Mouse (Mus musculus) E14TG2a.4 (cell line): Measurements from ENCODE around the gene Gast.

Source experiments
- H3K27me3 ChIP-seq: 2 replicates; pipeline ENCODE4 v1.6.1; 2014; ENCODE audit warnings: low read length, control low read depth; ENCODE audit not compliant: insufficient read depth
- H3K36me3 ChIP-seq: 2 replicates; pipeline ENCODE4 v1.6.1; 2014; ENCODE audit warnings: low read length, control low read depth; ENCODE audit not compliant: insufficient read depth
- H3K4me1 ChIP-seq: replicated peaks from 2 replicates; pipeline ENCODE4 v1.6.1; 2014; ENCODE audit warnings: low read depth, low read length, control low read depth
- H3K4me3 ChIP-seq: replicated peaks from 2 replicates; pipeline ENCODE4 v1.5.1; 2014; ENCODE audit warnings: mild to moderate bottlenecking, low read length
- H3K9me3 ChIP-seq: 2 replicates; pipeline ENCODE4 v1.6.1; 2014; ENCODE audit warnings: low read length, control low read depth
- CTCF ChIP-seq: conservative IDR thresholded peaks from 2 replicates; pipeline ENCODE4 v1.5.1; 2014; ENCODE audit warnings: low read length
- NANOG ChIP-seq: IDR thresholded peaks from 2 replicates; pipeline ENCODE4 v1.6.1; 2014; ENCODE audit warnings: borderline replicate concordance, low read length, mixed read lengths
- POU5F1 ChIP-seq: IDR thresholded peaks from 2 replicates; pipeline ENCODE4 v1.6.1; 2014; ENCODE audit warnings: low read length, borderline replicate concordance

Gast gene

DNA sequence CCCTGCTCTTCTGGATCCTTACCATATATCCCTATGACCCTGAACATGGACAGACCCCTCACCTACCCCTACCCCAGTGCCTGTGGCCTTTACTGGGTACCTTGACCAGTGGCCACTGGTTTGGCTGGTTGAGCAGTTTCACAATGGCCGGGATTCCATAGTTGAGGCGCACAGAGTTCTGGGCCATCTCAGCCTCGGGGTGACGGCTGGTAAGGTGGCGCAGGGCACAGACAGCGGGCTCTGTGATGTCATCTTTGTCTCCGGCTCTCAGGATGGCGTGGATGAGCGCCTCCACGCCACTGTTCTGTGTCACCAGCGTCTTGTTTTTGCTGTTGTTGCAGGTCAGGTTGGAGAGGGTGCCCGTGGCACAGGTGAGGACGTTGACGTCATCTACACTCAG is 43.8 kb downstream of the Gast start:
- Histone ChIP-seq H3K36me3 (peaks cover 91% of the 10 kb centered on the region), H3K27me3 (no peaks in the 10 kb centered on the region), H3K4me1 (peaks cover 86% of the 10 kb centered on the region), H3K9me3 (no peaks in the 10 kb centered on the region), H3K4me3 (0 out of 2 replicates have a peak overlapping the region, but pooled peaks have one; percentile 89)
- TF ChIP-seq NANOG (no peak), CTCF (no peak), POU5F1 (no peak)

DNA sequence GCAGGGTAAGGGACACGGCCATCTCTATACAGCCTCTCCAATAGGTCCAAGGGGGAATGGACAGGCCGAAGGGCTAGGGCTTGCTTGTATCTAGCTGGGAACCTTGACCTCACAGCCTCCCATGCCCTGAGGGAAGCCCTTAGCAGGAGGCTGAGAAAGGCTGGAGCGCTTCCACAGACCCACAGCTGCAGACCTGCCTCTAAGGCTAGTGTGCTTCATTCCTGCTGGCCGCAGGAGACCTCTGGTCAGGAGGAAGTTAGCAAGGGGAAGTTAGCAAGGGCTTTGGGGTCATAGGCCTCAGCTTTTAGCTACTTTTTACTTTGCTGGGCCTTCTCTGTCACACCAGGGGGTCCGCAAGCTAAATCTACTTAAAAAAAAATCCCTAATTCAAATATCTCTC is 44.2 kb downstream of the Gast start:
- Histone ChIP-seq H3K27me3 (no peaks in the 10 kb centered on the region), H3K36me3 (peaks cover 91% of the 10 kb centered on the region), H3K9me3 (no peaks in the 10 kb centered on the region), H3K4me1 (peaks cover 86% of the 10 kb centered on the region), H3K4me3 (peak overlapping the region; percentile 89; the same call in 1 of the 2 replicates)
- TF ChIP-seq POU5F1, result no peak
- no peak for TF ChIP-seq CTCF
- no peak for TF ChIP-seq NANOG

DNA sequence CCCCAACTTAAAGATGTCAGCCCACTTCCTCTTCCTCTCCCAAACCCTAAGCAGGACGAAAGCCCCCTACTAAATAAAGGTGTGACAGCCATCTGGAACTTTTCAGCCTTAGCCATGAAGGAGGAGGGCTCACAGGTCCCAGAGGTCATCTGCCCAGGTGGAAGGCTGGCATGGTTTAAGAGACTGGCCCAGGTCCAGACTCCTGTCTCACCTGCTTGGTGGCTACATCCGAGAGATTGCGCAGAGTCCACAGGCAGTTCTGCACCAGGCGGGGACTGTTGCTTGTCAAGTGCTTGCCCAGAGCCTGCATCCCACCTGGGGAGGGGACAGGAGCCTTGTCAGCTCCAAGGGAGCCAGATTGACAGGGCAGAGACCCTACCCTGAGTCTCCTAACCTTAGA is 45.1 kb downstream of the Gast start:
- Histone ChIP-seq H3K36me3 (peaks cover 91% of the 10 kb centered on the region), H3K27me3 (no peaks in the 10 kb centered on the region), H3K4me1 (peaks cover 86% of the 10 kb centered on the region), H3K4me3 (no peak overlapping the region; the same call in 1 of the 2 replicates), H3K9me3 (no peaks in the 10 kb centered on the region)
- no peak for TF ChIP-seq NANOG
- TF ChIP-seq CTCF, result no peak
- TF ChIP-seq POU5F1, result no peak

DNA sequence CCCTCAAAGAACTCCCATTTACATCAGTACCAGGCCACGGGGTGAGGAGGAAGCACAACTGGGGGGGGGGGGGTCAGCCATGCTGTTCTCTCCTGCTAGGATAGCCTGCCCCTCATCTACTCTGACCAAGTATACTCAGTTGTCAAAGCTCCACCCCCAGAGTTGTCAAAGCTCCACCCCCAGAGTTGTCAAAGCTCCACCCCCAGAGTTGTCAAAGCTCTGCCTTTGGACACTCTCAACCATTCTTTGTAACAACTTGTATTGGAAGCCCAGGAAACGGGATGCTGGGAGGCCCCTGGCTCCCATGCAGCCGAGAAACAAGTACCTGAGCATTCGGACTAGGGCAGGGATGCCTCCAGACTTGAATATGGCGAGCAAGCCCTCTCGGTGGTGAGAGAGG is 48.5 kb downstream of the Gast start:
- Histone ChIP-seq H3K36me3 (peaks cover 83% of the 10 kb centered on the region), H3K4me1 (peaks cover 93% of the 10 kb centered on the region), H3K9me3 (no peaks in the 10 kb centered on the region), H3K27me3 (no peaks in the 10 kb centered on the region), H3K4me3 (peak overlapping the region; percentile 39)
- no peak for TF ChIP-seq CTCF
- no peak for TF ChIP-seq NANOG
- TF ChIP-seq POU5F1, result no peak

DNA sequence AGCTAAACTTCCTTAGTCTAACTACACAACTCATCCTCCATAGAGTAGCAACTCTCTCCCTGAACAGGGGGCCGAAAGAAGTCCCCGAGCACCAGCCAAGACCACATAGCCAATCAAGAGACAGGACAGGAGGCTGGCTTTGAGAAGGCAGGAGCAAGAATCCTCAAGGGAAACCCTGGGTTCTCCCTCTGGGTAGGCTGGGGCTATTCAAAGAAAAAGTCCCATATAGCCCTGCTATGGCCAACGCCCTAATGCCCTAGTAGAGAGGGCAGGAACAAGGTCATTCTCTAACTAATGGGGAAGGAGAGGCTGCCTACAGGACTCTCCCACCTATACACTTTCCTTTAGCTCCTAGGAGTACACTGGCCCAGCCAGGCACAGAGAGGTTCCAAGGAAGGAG is 50.8 kb downstream of the Gast start:
- Histone ChIP-seq H3K36me3 (peaks cover 69% of the 10 kb centered on the region), H3K4me1 (peaks cover 96% of the 10 kb centered on the region), H3K4me3 (peak overlapping the region; percentile 70), H3K27me3 (no peaks in the 10 kb centered on the region), H3K9me3 (no peaks in the 10 kb centered on the region)
- no peak for TF ChIP-seq NANOG
- TF ChIP-seq POU5F1, result no peak
- TF ChIP-seq CTCF, result no peak

DNA sequence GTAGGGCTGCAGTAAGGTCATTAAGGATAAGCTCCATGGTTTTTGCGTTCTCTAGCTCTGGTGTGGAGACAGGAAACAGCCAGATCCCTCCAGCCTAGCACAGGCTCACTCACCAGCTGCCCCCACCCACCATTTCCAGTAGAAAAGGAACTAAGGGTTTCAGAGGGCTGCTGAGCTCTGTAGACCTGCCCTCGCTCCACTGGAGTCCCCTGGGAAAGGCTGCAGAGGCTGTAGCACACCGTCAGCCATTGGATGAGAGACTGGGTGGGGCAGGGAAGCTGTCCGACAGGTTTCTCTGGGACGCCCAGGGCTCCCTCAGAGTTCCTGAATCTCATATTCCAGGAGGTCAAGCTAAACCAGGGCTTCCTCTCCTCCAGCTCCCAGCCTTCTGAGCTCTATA is 52.4 kb downstream of the Gast start:
- Histone ChIP-seq H3K4me1 (peaks cover 99% of the 10 kb centered on the region), H3K36me3 (peaks cover 57% of the 10 kb centered on the region), H3K4me3 (peak overlapping the region; percentile 70), H3K27me3 (no peaks in the 10 kb centered on the region), H3K9me3 (no peaks in the 10 kb centered on the region)
- TF ChIP-seq CTCF, result no peak
- no peak for TF ChIP-seq POU5F1
- no peak for TF ChIP-seq NANOG
